Mouse (Mus musculus): ENCODE measurements at regions not wholly inside any gene's neighbourhood (a gene's known extent, or its start where the extent isn't known, plus 50 kb on each side); places are given as distances from the start of the nearest gene placed in this dataset.

DNA sequence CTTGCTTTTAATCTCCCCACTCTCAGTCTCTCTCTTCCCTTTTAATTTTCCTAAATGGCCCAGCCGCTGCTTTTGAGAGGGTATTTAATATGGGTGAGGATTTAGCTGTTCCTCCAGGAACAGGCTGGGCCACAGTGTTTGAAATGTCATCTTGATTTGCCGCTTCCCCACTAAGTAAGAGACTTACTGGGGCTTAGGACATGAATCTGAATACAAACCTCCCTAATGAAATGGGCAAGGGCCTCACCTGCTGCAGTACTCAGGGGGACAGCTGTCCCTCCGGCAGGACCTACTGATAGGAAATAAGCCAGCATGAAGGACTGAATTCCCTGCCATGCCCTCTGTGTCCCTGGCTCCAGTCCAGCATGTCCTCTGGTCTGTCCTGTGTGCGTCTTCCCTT, 50.6 kb upstream of the Prr23a1 start:
- peak; percentile 85 for ATAC-seq
- WGBS, result 31% methylated on average over 4 of the region's 4 CpGs
- Histone ChIP-seq H3K27ac (no peak overlapping the region), H3K27me3 (0 out of 2 replicates have a peak, but pooled peaks cover 3% of the 10 kb centered on the region), H3K9ac (replicated peaks) (no peak overlapping the region), H3K36me3 (no peaks in the 10 kb centered on the region), H3K4me2 (replicated peaks) (no peak overlapping the region), H3K4me1 (replicated peaks) (peaks cover 8% of the 10 kb centered on the region), H3K9me3 (peaks cover 7% of the 10 kb centered on the region; the same call in 1 of the 2 replicates), H3K4me3 (replicated peaks) (no peak overlapping the region)

DNA sequence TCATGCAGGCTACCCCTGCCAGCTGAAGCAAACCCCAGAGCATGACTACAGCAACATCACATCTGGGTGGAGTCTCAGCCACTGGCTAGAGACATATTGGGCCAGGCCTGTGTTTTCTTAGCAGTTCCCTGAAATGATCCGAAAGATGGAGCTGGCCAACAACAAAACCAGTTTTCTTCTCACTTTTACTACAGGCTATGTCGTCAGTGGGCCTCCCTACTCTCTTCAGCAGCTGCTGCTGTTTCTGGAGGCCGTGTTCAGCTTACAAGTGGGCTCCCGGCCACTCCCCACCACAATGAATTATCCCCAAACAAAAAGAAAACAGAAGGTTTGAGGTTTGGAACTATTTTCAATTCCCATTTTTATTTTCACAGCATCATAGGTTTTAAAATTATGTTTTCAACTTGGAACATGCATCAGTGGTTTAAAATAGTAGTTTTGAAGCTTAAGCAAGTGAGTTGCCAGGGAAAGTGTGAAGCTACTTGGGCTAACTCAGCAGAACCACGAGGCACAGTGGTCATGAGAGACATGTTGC, 68.6 kb upstream of the Prr23a1 start:
- no peaks in the 10 kb centered on the region for H3K9me3 ChIP-seq
- no peak overlapping the region for H3K9ac ChIP-seq (replicated peaks)
- no peak overlapping the region for H3K4me3 ChIP-seq (replicated peaks)
- 75% methylated on average over 5 of the region's 5 CpGs for WGBS
- H3K4me1 ChIP-seq (replicated peaks), result no peaks in the 10 kb centered on the region
- no peaks in the 10 kb centered on the region for H3K36me3 ChIP-seq
- no peak overlapping the region for H3K4me2 ChIP-seq (replicated peaks)
- H3K27ac ChIP-seq, result no peak overlapping the region
- no peaks in the 10 kb centered on the region for H3K27me3 ChIP-seq
- ATAC-seq, result no peak

DNA sequence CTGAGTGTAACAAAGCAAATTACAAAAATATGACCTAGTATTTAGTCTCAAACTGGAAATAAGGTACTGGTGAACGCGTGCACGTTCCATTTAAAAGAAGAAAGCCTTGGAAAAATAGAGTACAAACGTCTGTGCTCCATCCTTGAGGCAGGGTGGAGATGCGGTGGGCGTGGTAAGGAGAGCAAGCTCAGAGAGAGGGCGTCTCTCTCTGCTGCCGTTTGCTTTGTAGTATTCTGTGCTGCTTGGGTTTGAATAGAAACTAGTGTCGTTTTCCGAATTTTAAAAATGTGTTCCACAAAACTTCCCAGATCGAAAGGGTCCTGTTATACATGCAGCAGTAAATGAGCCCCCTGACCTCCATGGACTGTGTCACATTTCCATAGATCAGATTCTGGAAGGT, 69.1 kb upstream of the Prr23a1 start:
- 88% methylated on average over 11 of the region's 11 CpGs for WGBS
- no peak for ATAC-seq

DNA sequence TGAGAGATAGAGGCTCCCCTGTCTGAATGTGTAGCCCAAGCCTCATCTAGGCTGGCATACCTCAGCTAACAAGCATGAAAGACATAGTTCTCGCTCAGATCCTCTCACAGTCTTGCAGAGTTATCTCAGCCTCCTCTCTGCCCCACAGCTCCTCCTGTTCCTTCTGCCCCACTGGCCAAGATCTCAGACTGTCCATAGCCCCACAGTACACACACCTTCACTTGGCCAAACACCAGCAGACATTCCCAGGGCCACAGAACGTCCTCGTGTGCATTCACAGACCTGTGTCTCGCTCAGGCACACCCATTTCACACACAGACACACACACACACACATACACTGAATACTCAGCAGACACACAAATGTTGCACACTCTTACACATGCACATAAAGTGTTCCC, 87.5 kb upstream of the Prr23a1 start:
- no peaks in the 10 kb centered on the region for H3K27me3 ChIP-seq
- H3K4me2 ChIP-seq (replicated peaks), result no peak overlapping the region
- no peak overlapping the region for H3K9ac ChIP-seq (replicated peaks)
- no peak for ATAC-seq
- H3K36me3 ChIP-seq, result no peaks in the 10 kb centered on the region
- H3K27ac ChIP-seq, result no peak overlapping the region
- no peak overlapping the region for H3K4me3 ChIP-seq (replicated peaks)
- no peaks in the 10 kb centered on the region for H3K4me1 ChIP-seq (replicated peaks)
- 79% methylated on average over 4 of the region's 4 CpGs for WGBS
- H3K9me3 ChIP-seq, result no peaks in the 10 kb centered on the region

More for the DNA sequence above, 69.1 kb upstream of the Prr23a1 start:
- no peak overlapping the region for H3K4me2 ChIP-seq (replicated peaks)
- no peaks in the 10 kb centered on the region for H3K27me3 ChIP-seq
- H3K4me1 ChIP-seq (replicated peaks), result no peaks in the 10 kb centered on the region
- H3K4me3 ChIP-seq (replicated peaks), result no peak overlapping the region
- H3K9me3 ChIP-seq, result no peaks in the 10 kb centered on the region
- H3K9ac ChIP-seq (replicated peaks), result no peak overlapping the region
- H3K27ac ChIP-seq, result no peak overlapping the region
- H3K36me3 ChIP-seq, result no peaks in the 10 kb centered on the region

DNA sequence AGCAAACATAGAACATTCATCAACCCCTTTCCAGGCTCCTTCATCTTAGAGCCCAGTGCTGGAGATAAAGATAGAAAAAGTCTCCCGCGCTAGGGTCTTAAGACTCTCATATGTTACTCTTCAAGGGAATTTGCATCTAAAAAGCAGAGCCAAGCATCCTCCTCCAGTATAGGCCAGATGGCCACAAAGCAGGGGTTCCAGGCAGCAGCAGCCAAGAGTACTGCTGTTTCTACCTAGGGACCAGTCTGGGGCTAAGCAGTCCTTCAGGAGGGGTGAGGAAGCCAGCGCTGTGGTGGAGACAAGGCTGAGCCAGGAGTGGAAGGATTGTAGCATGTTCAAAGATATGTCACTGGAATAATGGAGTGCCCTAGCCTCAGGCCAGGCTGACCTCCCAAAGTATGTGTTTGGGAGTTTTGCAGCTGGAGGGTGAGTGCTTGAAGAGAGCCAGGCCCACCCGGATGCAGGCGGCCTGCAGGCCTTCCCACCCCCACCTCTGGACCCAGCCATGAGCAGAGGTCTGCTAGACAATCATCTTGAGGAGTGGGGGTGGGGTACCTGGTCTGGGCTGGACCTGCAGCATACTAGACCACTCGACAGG, 88.8 kb upstream of the Prr23a1 start:
- 80% methylated on average over 6 of the region's 6 CpGs for WGBS
- Histone ChIP-seq H3K4me2 (replicated peaks) (no peak overlapping the region), H3K9me3 (no peaks in the 10 kb centered on the region), H3K27me3 (no peaks in the 10 kb centered on the region), H3K4me3 (replicated peaks) (no peak overlapping the region), H3K27ac (no peak overlapping the region), H3K4me1 (replicated peaks) (no peaks in the 10 kb centered on the region), H3K9ac (replicated peaks) (no peak overlapping the region), H3K36me3 (no peaks in the 10 kb centered on the region)
- no peak for ATAC-seq

DNA sequence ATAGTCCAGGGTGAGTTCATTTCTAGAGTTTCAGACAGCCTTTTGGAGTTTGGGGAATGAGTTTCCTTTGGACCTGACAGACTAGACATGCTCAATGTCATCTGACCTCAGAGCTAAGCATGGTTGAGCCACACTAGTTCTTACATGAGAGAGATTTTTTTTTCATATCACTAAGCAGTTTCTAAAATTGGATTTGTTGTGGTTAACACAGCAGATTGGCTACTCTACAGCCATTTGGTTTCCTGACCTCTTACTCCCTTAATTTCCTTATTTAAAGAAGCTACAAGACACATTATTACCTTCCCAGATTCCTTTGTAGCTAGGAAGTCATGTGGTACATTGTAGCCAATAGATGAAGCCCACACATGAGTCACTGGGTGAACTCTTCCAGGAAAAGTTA, 98.5 kb upstream of the Prr23a1 start:
- no peaks in the 10 kb centered on the region for H3K4me1 ChIP-seq (replicated peaks)
- no peaks in the 10 kb centered on the region for H3K9me3 ChIP-seq
- no peak overlapping the region for H3K4me2 ChIP-seq (replicated peaks)
- no peaks in the 10 kb centered on the region for H3K27me3 ChIP-seq
- no peak for ATAC-seq
- no peaks in the 10 kb centered on the region for H3K36me3 ChIP-seq
- no peak overlapping the region for H3K9ac ChIP-seq (replicated peaks)
- no peak overlapping the region for H3K4me3 ChIP-seq (replicated peaks)
- H3K27ac ChIP-seq, result no peak overlapping the region

DNA sequence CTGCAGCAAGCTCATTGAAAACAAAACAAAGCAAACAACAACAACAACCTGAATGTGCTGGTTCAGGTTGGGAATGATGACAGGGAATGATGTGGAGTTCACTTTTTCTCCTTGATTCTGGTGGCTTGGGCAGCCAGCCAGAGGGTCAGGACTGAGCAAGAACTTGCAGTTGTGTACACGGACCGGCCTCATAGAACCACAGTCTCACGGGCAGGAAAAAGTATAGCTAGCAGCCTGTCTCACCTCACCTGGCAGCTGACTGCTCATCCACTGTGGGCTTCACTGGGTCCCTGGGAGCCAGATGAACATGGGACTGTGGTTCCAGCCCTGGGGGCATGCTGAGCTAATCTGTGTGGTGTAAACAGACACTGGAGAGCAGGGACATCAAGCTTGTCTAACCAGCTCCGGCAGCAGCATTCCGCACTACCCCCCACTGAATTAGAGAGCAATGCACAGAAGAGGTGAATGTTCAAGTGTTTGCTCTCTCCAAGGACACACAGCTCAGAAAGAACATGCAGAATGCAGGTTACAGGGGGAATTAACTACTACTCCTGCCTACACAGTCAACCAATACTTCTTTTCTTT, 114.9 kb upstream of the Prr23a1 start:
- no peaks in the 10 kb centered on the region for H3K4me1 ChIP-seq (replicated peaks)
- H3K27ac ChIP-seq, result no peak overlapping the region
- no peaks in the 10 kb centered on the region for H3K36me3 ChIP-seq
- ATAC-seq, result no peak
- no peak overlapping the region for H3K4me2 ChIP-seq (replicated peaks)
- H3K4me3 ChIP-seq (replicated peaks), result no peak overlapping the region
- no peak overlapping the region for H3K9ac ChIP-seq (replicated peaks)
- H3K27me3 ChIP-seq, result no peaks in the 10 kb centered on the region
- H3K9me3 ChIP-seq, result 0 out of 2 replicates have a peak, but pooled peaks cover 2% of the 10 kb centered on the region
- 62% methylated on average over 5 of the region's 5 CpGs for WGBS

DNA sequence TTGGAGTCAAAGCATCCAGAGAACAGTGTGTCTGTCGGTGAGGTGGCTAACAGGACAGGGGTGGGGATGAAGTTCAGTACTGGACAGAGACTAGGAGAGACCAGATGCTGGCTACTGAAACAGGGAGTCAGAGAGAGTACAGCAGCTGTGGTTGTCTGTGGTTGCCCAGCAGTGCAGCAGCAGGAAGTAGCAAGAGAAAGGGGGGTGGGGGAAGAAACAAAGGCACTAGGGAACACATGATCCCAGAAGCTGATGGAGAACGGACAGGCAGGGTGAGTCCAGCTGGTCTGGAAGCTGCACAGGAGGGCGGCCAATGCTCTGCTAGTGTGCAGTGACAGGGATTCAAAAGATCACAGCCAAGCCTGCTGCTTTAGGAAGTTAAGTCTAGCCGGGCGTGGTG, 115.7 kb upstream of the Prr23a1 start:
- 44% methylated on average over 5 of the region's 5 CpGs for WGBS

DNA sequence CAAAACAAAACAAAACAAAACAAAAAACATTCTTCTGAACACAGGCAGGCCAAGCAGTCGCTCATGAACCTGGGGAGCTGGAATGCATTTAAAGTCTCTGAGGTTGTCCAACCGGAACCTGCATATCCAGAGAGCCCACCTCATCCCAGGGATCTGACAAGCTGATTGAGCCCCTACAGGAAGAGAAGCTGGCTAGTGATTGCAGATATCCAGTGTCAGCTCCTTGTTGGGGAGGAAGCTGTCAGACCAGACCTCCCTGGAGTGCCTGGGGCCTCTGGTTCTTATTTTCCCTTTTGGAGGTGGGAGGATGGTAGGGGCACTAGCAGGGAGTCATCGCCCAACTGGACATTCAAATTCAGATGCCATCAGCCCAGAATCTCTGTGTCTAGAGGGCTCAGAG, 119.4 kb upstream of the Prr23a1 start:
- no peak for ATAC-seq

More for the DNA sequence above, 115.7 kb upstream of the Prr23a1 start:
- Histone ChIP-seq H3K9me3 (no peaks in the 10 kb centered on the region), H3K4me1 (replicated peaks) (no peaks in the 10 kb centered on the region), H3K9ac (replicated peaks) (no peak overlapping the region), H3K36me3 (no peaks in the 10 kb centered on the region), H3K4me3 (replicated peaks) (no peak overlapping the region), H3K27me3 (no peaks in the 10 kb centered on the region), H3K27ac (no peak overlapping the region), H3K4me2 (replicated peaks) (no peak overlapping the region)
- no peak for ATAC-seq

DNA sequence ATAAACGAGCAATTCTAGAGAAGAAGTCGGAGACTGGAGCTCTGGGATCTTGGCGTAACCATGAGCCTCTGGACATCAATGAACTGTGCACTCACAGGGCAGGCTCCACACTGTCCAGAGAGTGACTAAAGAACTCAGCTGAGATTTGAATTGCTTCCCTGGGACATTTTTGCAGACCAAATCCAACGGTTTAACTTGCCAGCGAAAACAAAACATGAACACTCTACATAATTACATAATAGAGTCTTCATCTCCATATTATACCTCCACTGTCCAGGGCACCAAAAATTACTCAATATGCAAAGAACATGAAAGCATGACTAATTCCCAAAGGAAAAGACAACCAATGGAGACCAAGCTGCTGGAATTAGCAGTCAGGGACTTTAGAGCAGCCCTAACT, 119.9 kb upstream of the Mrps22 start:
- Histone ChIP-seq H3K27me3 (no peaks in the 10 kb centered on the region), H3K4me2 (replicated peaks) (no peak overlapping the region), H3K36me3 (no peaks in the 10 kb centered on the region), H3K4me3 (replicated peaks) (no peak overlapping the region), H3K9ac (replicated peaks) (no peak overlapping the region), H3K27ac (no peak overlapping the region), H3K4me1 (replicated peaks) (no peaks in the 10 kb centered on the region), H3K9me3 (0 out of 2 replicates have a peak, but pooled peaks cover 4% of the 10 kb centered on the region)
- ATAC-seq, result no peak
- WGBS, result 97% methylated on average over 5 of the region's 5 CpGs

More for the DNA sequence above, 119.4 kb upstream of the Prr23a1 start:
- Histone ChIP-seq H3K4me3 (replicated peaks) (no peak overlapping the region), H3K9ac (replicated peaks) (no peak overlapping the region), H3K36me3 (no peaks in the 10 kb centered on the region), H3K27ac (no peak overlapping the region), H3K4me2 (replicated peaks) (no peak overlapping the region), H3K27me3 (no peaks in the 10 kb centered on the region), H3K4me1 (replicated peaks) (no peaks in the 10 kb centered on the region), H3K9me3 (0 out of 2 replicates have a peak, but pooled peaks cover 4% of the 10 kb centered on the region)
- WGBS, result 83% methylated on average over 3 of the region's 3 CpGs

DNA sequence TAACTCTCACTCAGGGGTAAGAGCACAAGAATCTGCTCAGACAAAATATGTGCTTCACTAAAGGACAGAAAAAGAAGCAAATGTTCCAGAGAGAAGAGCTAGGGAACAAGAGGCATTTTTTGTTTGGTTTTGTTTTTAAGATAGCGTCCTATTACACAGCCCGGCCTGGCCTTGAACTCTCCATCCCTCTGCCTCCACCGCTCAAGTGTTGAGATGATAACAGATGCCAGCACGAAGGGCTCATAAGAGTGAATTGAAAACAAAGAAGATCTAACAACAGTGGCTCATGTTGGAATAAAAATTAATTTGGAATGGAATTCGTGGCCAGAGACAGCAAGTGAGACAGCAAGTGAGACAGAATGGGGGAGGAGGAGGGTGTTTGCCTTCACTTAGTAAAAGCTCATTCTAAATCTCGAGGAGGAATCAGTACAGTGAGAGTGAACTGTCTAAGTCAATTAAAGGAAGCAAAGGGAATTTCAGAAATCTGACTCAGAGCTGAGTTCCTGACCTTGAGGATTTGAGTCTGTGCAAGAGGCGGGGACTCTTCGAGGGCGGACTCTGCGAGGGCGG, 116.3 kb upstream of the Mrps22 start:
- Histone ChIP-seq H3K4me3 (replicated peaks) (no peak overlapping the region), H3K27ac (no peak overlapping the region), H3K4me2 (replicated peaks) (no peak overlapping the region), H3K9ac (replicated peaks) (no peak overlapping the region), H3K27me3 (no peaks in the 10 kb centered on the region), H3K36me3 (no peaks in the 10 kb centered on the region), H3K4me1 (replicated peaks) (no peaks in the 10 kb centered on the region), H3K9me3 (0 out of 2 replicates have a peak, but pooled peaks cover 4% of the 10 kb centered on the region)
- ATAC-seq, result no peak
- WGBS, result 83% methylated on average over 11 of the region's 11 CpGs

DNA sequence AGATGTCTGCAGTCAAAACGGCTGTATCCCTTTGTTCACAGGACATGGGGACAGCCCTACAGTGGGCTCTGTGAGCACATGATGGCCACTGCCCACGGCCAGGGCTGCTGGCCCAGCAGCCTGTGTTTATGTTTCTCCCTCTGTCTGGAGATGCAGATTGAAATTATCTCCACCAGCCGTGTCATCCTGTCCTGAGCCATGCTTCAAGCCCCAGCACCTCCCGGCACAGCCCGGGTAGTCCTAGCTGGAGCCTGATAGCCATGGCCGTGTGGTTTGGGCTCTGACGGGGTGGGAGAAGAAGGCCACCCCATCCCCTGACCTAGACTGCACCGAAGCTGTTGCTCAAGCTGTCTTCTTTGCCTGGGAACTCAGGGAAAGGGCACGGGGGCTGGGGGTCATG, 113.2 kb upstream of the Mrps22 start:
- H3K9me3 ChIP-seq, result 0 out of 2 replicates have a peak, but pooled peaks cover 2% of the 10 kb centered on the region
- H3K27me3 ChIP-seq, result no peaks in the 10 kb centered on the region
- no peak overlapping the region for H3K4me3 ChIP-seq (replicated peaks)
- no peak overlapping the region for H3K4me2 ChIP-seq (replicated peaks)
- no peaks in the 10 kb centered on the region for H3K36me3 ChIP-seq
- H3K4me1 ChIP-seq (replicated peaks), result no peaks in the 10 kb centered on the region
- no peak overlapping the region for H3K9ac ChIP-seq (replicated peaks)
- WGBS, result 87% methylated on average over 9 of the region's 9 CpGs
- H3K27ac ChIP-seq, result no peak overlapping the region
- ATAC-seq, result no peak
